Mouse (Mus musculus) cerebellum, adult 2 months (tissue): ENCODE results near the gene Cpt1c.

ENCODE experiments used
- CTCF ChIP-seq: fragments of 200-500 bp; IDR thresholded peaks from 2 replicates; pipeline ENCODE4 v1.5.1; 2011; ENCODE audit warnings: low read depth, mild to moderate bottlenecking, control low read depth, low read length, moderate library complexity, borderline replicate concordance; ENCODE audit not compliant: insufficient read depth
- POLR2A ChIP-seq: fragments of 200-500 bp; IDR thresholded peaks from 2 replicates; pipeline ENCODE4 v1.6.1; 2011; ENCODE audit warnings: low read length, control low read depth, borderline replicate concordance; ENCODE audit not compliant: insufficient read depth

DNA sequence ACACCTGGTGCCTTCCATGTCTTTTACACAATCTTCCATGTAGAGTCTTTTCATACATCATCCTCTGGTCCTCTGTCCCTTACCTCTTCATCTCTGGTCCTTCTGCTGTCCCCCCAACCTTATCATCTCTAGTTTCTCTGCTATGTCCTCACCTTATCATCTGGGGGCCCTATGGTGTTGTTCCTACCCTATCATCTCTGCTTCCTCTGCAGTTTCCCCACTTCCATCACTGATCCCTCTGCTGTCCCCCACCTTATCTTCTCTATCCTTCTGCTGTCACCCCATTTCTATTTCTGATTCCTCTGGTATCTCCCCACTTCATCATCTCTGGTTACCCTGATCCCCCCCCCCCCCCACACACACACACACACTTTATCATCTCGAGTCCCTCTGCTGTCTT, 46.1 kb downstream of the Cpt1c start:
- no peak for TF ChIP-seq CTCF
- no peak for TF ChIP-seq POLR2A
